Mouse (Mus musculus) stomach, postnatal 0 days (tissue): Measurements from ENCODE around the gene Kat6b. TPM values are rescaled to one million over a fixed set of nuclear protein-coding genes. Genes with fewer than 3 reads are reported as not detected.
A peak's percentile ranks its signal among the peaks of the same experiment; 100 is the strongest.

ENCODE experiments used
- ATAC-seq: fragments of 200-750 bp; cut with Nextera tagmentation; 2 replicates; pipeline ENCODE4 v1.8.0; 2017; ENCODE audit not compliant: low FRiP score, low TSS enrichment
- DNase-seq: peaks from one replicate; pipeline ENCODE4 v3.0.0-alpha.2; 2016; ENCODE audit warnings: low spot score
- H3K27ac ChIP-seq: fragments of 300-500 bp; sonication (generic); replicated peaks from 2 replicates; pipeline ENCODE4 v1.5.1; 2014; ENCODE audit warnings: mild to moderate bottlenecking, control low read depth
- H3K27me3 ChIP-seq: fragments of 300-500 bp; sonication (generic); 2 replicates; pipeline ENCODE4 v1.6.1; 2014; ENCODE audit warnings: low read length; ENCODE audit not compliant: control insufficient read depth, insufficient read depth
- H3K36me3 ChIP-seq: fragments of 300-500 bp; sonication (generic); 2 replicates; pipeline ENCODE4 v1.6.1; 2014; ENCODE audit warnings: low read length, mixed read lengths; ENCODE audit not compliant: control insufficient read depth, insufficient read depth
- H3K4me1 ChIP-seq: fragments of 300-500 bp; sonication (generic); replicated peaks from 2 replicates; pipeline ENCODE4 v1.6.1; 2014; ENCODE audit warnings: antibody characterized with exemption; ENCODE audit not compliant: control insufficient read depth, insufficient read depth
- H3K4me2 ChIP-seq: fragments of 300-500 bp; sonication (generic); replicated peaks from 2 replicates; pipeline ENCODE4 v1.6.1; 2014; ENCODE audit warnings: low read depth, mild to moderate bottlenecking, control low read depth, moderate library complexity
- H3K4me3 ChIP-seq: fragments of 300-500 bp; sonication (generic); 2 replicates; pipeline ENCODE4 v1.5.1; 2014; ENCODE audit warnings: low read depth, low read length, control low read depth
- H3K9ac ChIP-seq: fragments of 300-500 bp; sonication (generic); 2 replicates; pipeline ENCODE4 v1.6.1; 2014; ENCODE audit warnings: mild to moderate bottlenecking, low read length, control low read depth, mixed read lengths
- H3K9me3 ChIP-seq: fragments of 300-500 bp; sonication (generic); 2 replicates; pipeline ENCODE4 v1.6.1; 2016; ENCODE audit warnings: low read length; ENCODE audit not compliant: control insufficient read depth
- CTCF ChIP-seq: IDR thresholded peaks from 2 replicates; pipeline ENCODE4 v1.5.1; 2016; ENCODE audit warnings: antibody characterized with exemption, low read depth, mild to moderate bottlenecking, moderate library complexity
- EP300 ChIP-seq: optimal IDR thresholded peaks from 2 replicates; pipeline ENCODE3; 2016; ENCODE audit warnings: antibody characterized with exemption
- whole genome bisulfite sequencing: fragments of 180-500 bp; shearing (Covaris S2); extraction: QIAGEN DNeasy Blood & Tissue Kit; methylation state at CpG from one replicate; pipeline ENCODE4 v1.1.7; 2014; 5-methylcytosine and 5-hydroxymethylcytosine counted together
- polyA plus RNA-seq: library from polyadenylated mRNA; unstranded; fragments of >200 nt; fragmentation: Nextera tagmentation; extraction: Ambion mirVana; gene quantifications from 2 replicates; pipeline ENCODE4 v1.2.1, GENCODE M21; 2015

The Kat6b gene
- polyA plus RNA-seq, 1 experiment from 2014 or later, result 4.0 TPM

- no peak overlapping the region for H3K9ac ChIP-seq
- ATAC-seq (peak; percentile 91), DNase-seq (peak; percentile 70)
- H3K27me3 ChIP-seq, result no peaks in the 10 kb centered on the region
- no peaks in the 10 kb centered on the region for H3K36me3 ChIP-seq
- TF ChIP-seq CTCF (no peak), EP300 (no peak)
- no peaks in the 10 kb centered on the region; the same call in 1 of the 2 replicates for H3K4me1 ChIP-seq
- H3K9me3 ChIP-seq, result no peaks in the 10 kb centered on the region
- H3K4me2 ChIP-seq, result no peak overlapping the region
- no peak overlapping the region for H3K4me3 ChIP-seq
- H3K27ac ChIP-seq, result no peak overlapping the region
- 36% methylated on average over 8 of the region's 8 CpGs for WGBS
These were observed 71.7 kb downstream of the Kat6b start for GRCm38 (mm10) chr14:21552958-21553357.

GRCm38 (mm10) chr14:21554046-21554445 lies 72.8 kb downstream of the Kat6b start:
- no peak overlapping the region for H3K9ac ChIP-seq
- H3K9me3 ChIP-seq, result no peaks in the 10 kb centered on the region
- ATAC-seq (no peak), DNase-seq (peak; percentile 46)
- H3K4me3 ChIP-seq, result no peak overlapping the region
- peaks cover 5% of the 10 kb centered on the region; the same call in 1 of the 2 replicates for H3K4me1 ChIP-seq
- TF ChIP-seq EP300 (no peak), CTCF (no peak)
- H3K27me3 ChIP-seq, result no peaks in the 10 kb centered on the region
- peak overlapping the region; percentile 63 for H3K27ac ChIP-seq
- H3K36me3 ChIP-seq, result no peaks in the 10 kb centered on the region
- H3K4me2 ChIP-seq, result no peak overlapping the region
- WGBS, result 57% methylated on average over 8 of the region's 8 CpGs

- no peaks in the 10 kb centered on the region for H3K27me3 ChIP-seq
- H3K27ac ChIP-seq, result peak overlapping the region; percentile 56
- ATAC-seq (peak; percentile 38; the same call in 1 of the 2 replicates), DNase-seq (no peak)
- 24% methylated on average over 10 of the region's 10 CpGs for WGBS
- no peak for TF ChIP-seq CTCF
- TF ChIP-seq EP300, result no peak
- H3K9ac ChIP-seq, result no peak overlapping the region
- H3K4me2 ChIP-seq, result peak overlapping the region; percentile 8; the same call in 1 of the 2 replicates
- H3K4me3 ChIP-seq, result no peak overlapping the region
- no peaks in the 10 kb centered on the region for H3K36me3 ChIP-seq
- no peaks in the 10 kb centered on the region for H3K9me3 ChIP-seq
- peaks cover 8% of the 10 kb centered on the region; the same call in 1 of the 2 replicates for H3K4me1 ChIP-seq
These were observed 77.4 kb downstream of the Kat6b start for GRCm38 (mm10) chr14:21558440-21559131.

- 0 out of 2 replicates have a peak, but pooled peaks have one; percentile 55 for ATAC-seq
- 51% methylated on average over 7 of the region's 7 CpGs for WGBS
- Histone ChIP-seq H3K4me1 (peaks cover 8% of the 10 kb centered on the region; the same call in 1 of the 2 replicates), H3K9ac (no peak overlapping the region), H3K27ac (no peak overlapping the region), H3K9me3 (no peaks in the 10 kb centered on the region), H3K27me3 (no peaks in the 10 kb centered on the region), H3K4me2 (no peak overlapping the region), H3K36me3 (no peaks in the 10 kb centered on the region), H3K4me3 (no peak overlapping the region)
- no peak for TF ChIP-seq EP300
- TF ChIP-seq CTCF, result peak; percentile 33; the same call in 1 of the 2 replicates
- DNase-seq, result peak; percentile 76
These were observed 78.2 kb downstream of the Kat6b start for GRCm38 (mm10) chr14:21559447-21559846.

GRCm38 (mm10) chr14:21560481-21561209 lies 79.4 kb downstream of the Kat6b start:
- Histone ChIP-seq H3K36me3 (no peaks in the 10 kb centered on the region), H3K27ac (no peak overlapping the region), H3K4me3 (no peak overlapping the region), H3K27me3 (no peaks in the 10 kb centered on the region), H3K9me3 (no peaks in the 10 kb centered on the region), H3K4me2 (no peak overlapping the region), H3K4me1 (peaks cover 8% of the 10 kb centered on the region; the same call in 1 of the 2 replicates), H3K9ac (no peak overlapping the region)
- TF ChIP-seq EP300 (no peak), CTCF (no peak)
- no peak for DNase-seq
- 69% methylated on average over 11 of the region's 11 CpGs for WGBS
- peak; percentile 22; the same call in 1 of the 2 replicates for ATAC-seq
